Mouse (Mus musculus) Patski (cell line): Measurements from ENCODE around the gene Kptn. TPM values are rescaled to one million over a fixed set of nuclear protein-coding genes. Genes with fewer than 3 reads are reported as not detected.
A peak's percentile ranks its signal among the peaks of the same experiment; 100 is the strongest.

Source experiments
- ATAC-seq: fragments of 100-300 bp; one replicate; pipeline ENCODE4 v1.8.0; 2021
- CTCF ChIA-PET: fragments of 350-600 bp; sonication (Branson Sonifier 250); formaldehyde crosslinking; loops from one replicate; lab custom pipeline; 2022; ENCODE audit warnings: inconsistent platforms; lab: Charles Lee
- POLR2A ChIA-PET: fragments of 350-600 bp; sonication (Branson Sonifier 250); formaldehyde crosslinking; loops from one replicate; lab custom pipeline; 2022; ENCODE audit warnings: antibody characterized with exemption, inconsistent platforms; lab: Charles Lee
- DNase-seq: peaks from one replicate; pipeline ENCODE4 v3.0.0-alpha.2; 2011; ENCODE audit warnings: low read depth, low spot score
- H3K27me3 ChIP-seq: fragments of 371-371 bp; one replicate; pipeline ENCODE4 v1.5.1; 2021
- CTCF ChIP-seq: fragments of 100-300 bp; IDR thresholded peaks from one replicate; pipeline ENCODE4 v1.5.1; 2021
- in situ Hi-C: fragments of 300-500 bp; cut with MboI; formaldehyde crosslinking; loops from 3 replicates; pipeline ENCODE4 v1.11.1; 2018; ENCODE audit warnings: low pct_unique_long_range_greater_than_20kb, mixed read lengths
- polyA plus RNA-seq: library from polyadenylated mRNA; unstranded; gene quantifications from one replicate; pipeline ENCODE4 v1.2.3, GENCODE M21; 2021

Kptn gene
- polyA plus RNA-seq, result 25.8 TPM

GRCm38 (mm10) chr7:16119569-16120261, at the start of gene Kptn:
Gene Kptn (plus strand): TSS chr7:16119895.
- H3K27me3 ChIP-seq, result no peaks in the 10 kb centered on the region
- DNase-seq (peak; percentile 67), ATAC-seq (peak; percentile 66)
- ChIA-PET POLR2A (interaction anchor here (0.8 to 1.3 kb wide), 2 partner anchors 15 to 16 kb away, joined by 3 to 5 read pairs; no protein-coding TSS in a partner anchor), CTCF (interaction anchor here (0.8 to 2.8 kb wide), 4 partner anchors 15 to 37 kb away, joined by 3 to 18 read pairs (median 4); partner anchors contain the start of gene Napa)
- TF ChIP-seq CTCF, result no peak
- in situ Hi-C loops, result no loop called here

GRCm38 (mm10) chr7:16070846-16071245, 48.8 kb upstream of the Kptn start:
- POLR2A ChIA-PET, result no interaction called here
- ATAC-seq (no peak), DNase-seq (no peak)
- no peak for TF ChIP-seq CTCF
- CTCF ChIA-PET, result no interaction called here
- H3K27me3 ChIP-seq, result peaks cover 77% of the 10 kb centered on the region
- in situ Hi-C loops, result no loop called here

- no peak for TF ChIP-seq CTCF
- ATAC-seq (no peak), DNase-seq (no peak)
- ChIA-PET CTCF (no interaction called here), POLR2A (no interaction called here)
- in situ Hi-C loops, result no loop called here
- peaks cover 78% of the 10 kb centered on the region for H3K27me3 ChIP-seq
These were observed 47.8 kb upstream of the Kptn start for GRCm38 (mm10) chr7:16071906-16072305.

- in situ Hi-C loops, result no loop called here
- DNase-seq (no peak), ATAC-seq (no peak)
- peaks cover 70% of the 10 kb centered on the region for H3K27me3 ChIP-seq
- no peak for TF ChIP-seq CTCF
- CTCF ChIA-PET, result no interaction called here
- POLR2A ChIA-PET, result no interaction called here
These were observed 39.7 kb upstream of the Kptn start for GRCm38 (mm10) chr7:16079947-16080346.

- DNase-seq (no peak), ATAC-seq (no peak)
- in situ Hi-C loops, result no loop called here
- H3K27me3 ChIP-seq, result peaks cover 67% of the 10 kb centered on the region
- ChIA-PET CTCF (no interaction called here), POLR2A (no interaction called here)
- no peak for TF ChIP-seq CTCF
These were observed 39.1 kb upstream of the Kptn start for GRCm38 (mm10) chr7:16080581-16080980.

- peaks cover 66% of the 10 kb centered on the region for H3K27me3 ChIP-seq
- ChIA-PET POLR2A (no interaction called here), CTCF (no interaction called here)
- in situ Hi-C loops, result no loop called here
- TF ChIP-seq CTCF, result no peak
- ATAC-seq (no peak), DNase-seq (no peak)
These were observed 36.3 kb upstream of the Kptn start for GRCm38 (mm10) chr7:16083361-16083760.

GRCm38 (mm10) chr7:16087587-16087986, 32.1 kb upstream of the Kptn start:
- no peak for DNase-seq
- in situ Hi-C loops, result no loop called here
- no peak for TF ChIP-seq CTCF
- no peak for ATAC-seq
- CTCF ChIA-PET, result interaction anchor here (1.1 to 1.6 kb wide), 2 partner anchors 9 to 10 kb away, joined by 4 to 5 read pairs; partner anchors contain the start of gene Napa
- H3K27me3 ChIP-seq, result peaks cover 69% of the 10 kb centered on the region
- POLR2A ChIA-PET, result no interaction called here

- no peak for TF ChIP-seq CTCF
- POLR2A ChIA-PET, result no interaction called here
- CTCF ChIA-PET, result no interaction called here
- in situ Hi-C loops, result no loop called here
- ATAC-seq, result no peak
- peaks cover 51% of the 10 kb centered on the region for H3K27me3 ChIP-seq
- no peak for DNase-seq
These were observed 25.1 kb upstream of the Kptn start for GRCm38 (mm10) chr7:16094592-16094991.

- ChIA-PET CTCF (interaction anchor here (0.7 to 3.0 kb wide), 14 partner anchors 8 to 165 kb away, joined by 3 to 9 read pairs (median 4); partner anchors contain the start of gene Kptn), POLR2A (interaction anchor here (0.8 to 1.1 kb wide), 2 partner anchors 46 to 268 kb away, joined by 4 read pairs; no protein-coding TSS in a partner anchor)
- DNase-seq (peak; percentile 99), ATAC-seq (peak; percentile 93)
- in situ Hi-C loops, result no loop called here
- H3K27me3 ChIP-seq, result peaks cover 20% of the 10 kb centered on the region
- TF ChIP-seq CTCF, result no peak
These were observed 21.4 kb upstream of the Kptn start, which contains the start of gene Napa for GRCm38 (mm10) chr7:16098021-16099017. Gene Napa (plus strand): TSS chr7:16098458.

- in situ Hi-C loops, result no loop called here
- ChIA-PET POLR2A (interaction anchor here (1.0 kb wide), 1 partner anchor 11 kb away, joined by 3 read pairs; no protein-coding TSS in a partner anchor), CTCF (no interaction called here)
- peaks cover 6% of the 10 kb centered on the region for H3K27me3 ChIP-seq
- ATAC-seq (no peak), DNase-seq (no peak)
- TF ChIP-seq CTCF, result no peak
These were observed 19.8 kb upstream of the Kptn start for GRCm38 (mm10) chr7:16099901-16100300.
